Mouse (Mus musculus) heart, embryonic 13.5 days (tissue): ENCODE measurements around the gene Chd2. TPM values are rescaled to one million over a fixed set of nuclear protein-coding genes. Genes with fewer than 3 reads are reported as not detected.

Source experiments
- ATAC-seq: fragments of 200-750 bp; cut with Nextera tagmentation; 2 replicates; pipeline ENCODE4 v1.8.0; 2017; ENCODE audit warnings: moderate TSS enrichment; ENCODE audit not compliant: insufficient number of reproducible peaks, low FRiP score, low TSS enrichment; ENCODE audit errors: extremely low read depth
- H3K27ac ChIP-seq: fragments of 300-500 bp; sonication (generic); replicated peaks from 2 replicates; pipeline ENCODE4 v1.5.1; 2015; ENCODE audit warnings: moderate library complexity, mild to moderate bottlenecking, inconsistent platforms
- H3K27me3 ChIP-seq: fragments of 300-500 bp; sonication (generic); replicated peaks from 2 replicates; pipeline ENCODE4 v1.6.1; 2015; ENCODE audit warnings: mild to moderate bottlenecking, inconsistent platforms
- H3K36me3 ChIP-seq: fragments of 300-500 bp; sonication (generic); 2 replicates; pipeline ENCODE4 v1.6.1; 2015; ENCODE audit warnings: mild to moderate bottlenecking, inconsistent platforms
- H3K4me1 ChIP-seq: fragments of 300-500 bp; sonication (generic); 2 replicates; pipeline ENCODE4 v1.6.1; 2015; ENCODE audit warnings: inconsistent platforms
- H3K4me2 ChIP-seq: fragments of 300-500 bp; sonication (generic); 2 replicates; pipeline ENCODE4 v1.6.1; 2015; ENCODE audit warnings: inconsistent platforms, mild to moderate bottlenecking, moderate library complexity
- H3K4me3 ChIP-seq: fragments of 300-500 bp; sonication (generic); 2 replicates; pipeline ENCODE4 v1.5.1; 2015; ENCODE audit warnings: moderate library complexity, mild to moderate bottlenecking, inconsistent platforms
- H3K9ac ChIP-seq: fragments of 300-500 bp; sonication (generic); 2 replicates; pipeline ENCODE4 v1.6.1; 2015; ENCODE audit warnings: inconsistent platforms, mild to moderate bottlenecking, moderate library complexity
- H3K9me3 ChIP-seq: fragments of 300-500 bp; sonication (generic); 2 replicates; pipeline ENCODE4 v1.6.1; 2016; ENCODE audit warnings: inconsistent platforms
- WGBS: fragments of 180-500 bp; shearing (Covaris S2); methylation state at CpG from one replicate; pipeline ENCODE4 v1.1.7; 2015; ENCODE audit warnings: mixed read lengths; 5-methylcytosine and 5-hydroxymethylcytosine counted together
- polyA plus RNA-seq: library from polyadenylated mRNA; unstranded; fragments of >200 nt; fragmentation: Nextera tagmentation; extraction: Ambion mirVana; gene quantifications from 2 replicates; pipeline ENCODE4 v1.2.1, GENCODE M21; 2015

Gene Chd2
- polyA plus RNA-seq, 1 experiment from 2014 or later, result 31.3 TPM

DNA sequence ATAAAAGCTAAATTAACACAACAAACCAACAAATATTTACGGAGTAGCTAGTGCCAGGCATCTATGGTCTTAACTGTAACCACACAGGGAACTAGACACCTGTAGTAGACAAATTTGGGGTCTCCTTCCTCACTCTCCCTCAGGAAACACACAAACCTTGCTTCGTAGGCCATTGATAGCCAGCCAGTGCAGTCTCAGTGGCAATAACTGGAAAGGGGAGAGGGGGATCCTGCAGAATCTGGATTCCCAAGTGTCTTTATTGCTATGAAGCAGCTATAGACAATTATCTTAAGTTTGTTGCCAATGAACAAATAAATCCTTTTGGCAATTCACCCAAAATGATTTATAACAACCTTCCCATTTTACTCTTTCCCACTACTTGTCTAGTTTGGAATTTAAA lies 6.4 kb upstream of the Chd2 start:
- WGBS, result 63% methylated on average over 2 of the region's 2 CpGs
- no peaks in the 10 kb centered on the region for H3K27me3 ChIP-seq

GRCm38 (mm10) chr7:73546561-73547510 lies 5.2 kb upstream of the Chd2 start:
- H3K4me2 ChIP-seq, result peak overlapping the region; percentile 60
- peak overlapping the region; percentile 60 for H3K27ac ChIP-seq
- H3K4me3 ChIP-seq, result peak overlapping the region; percentile 29
- peaks cover 56% of the 10 kb centered on the region for H3K36me3 ChIP-seq
- ATAC-seq, result no peak
- no peaks in the 10 kb centered on the region for H3K9me3 ChIP-seq
- H3K27me3 ChIP-seq, result no peaks in the 10 kb centered on the region
- peak overlapping the region; percentile 70 for H3K9ac ChIP-seq
- H3K4me1 ChIP-seq, result peaks cover 39% of the 10 kb centered on the region
- WGBS, result 34% methylated on average over 10 of the region's 10 CpGs

More for the DNA sequence above, 6.4 kb upstream of the Chd2 start:
- no peak for ATAC-seq
- Histone ChIP-seq H3K4me2 (peak overlapping the region; percentile 13; the same call in 1 of the 2 replicates), H3K27ac (0 out of 2 replicates have a peak overlapping the region, but pooled peaks have one; percentile 28), H3K9me3 (no peaks in the 10 kb centered on the region), H3K4me1 (peaks cover 50% of the 10 kb centered on the region), H3K36me3 (peaks cover 64% of the 10 kb centered on the region), H3K9ac (peak overlapping the region; percentile 67), H3K4me3 (no peak overlapping the region)

- 0 out of 2 replicates have a peak overlapping the region, but pooled peaks have one; percentile 4 for H3K27ac ChIP-seq
- no peak overlapping the region for H3K4me3 ChIP-seq
- H3K36me3 ChIP-seq, result peaks cover 43% of the 10 kb centered on the region
- ATAC-seq, result no peak
- H3K27me3 ChIP-seq, result no peaks in the 10 kb centered on the region
- no peak overlapping the region for H3K9ac ChIP-seq
- peaks cover 36% of the 10 kb centered on the region for H3K4me1 ChIP-seq
- no peaks in the 10 kb centered on the region for H3K9me3 ChIP-seq
- WGBS, result 80% methylated on average over 4 of the region's 4 CpGs
- no peak overlapping the region for H3K4me2 ChIP-seq
Observed at GRCm38 (mm10) chr7:73545004-73545403, 3.4 kb upstream of the Chd2 start.

- Histone ChIP-seq H3K4me1 (peaks cover 23% of the 10 kb centered on the region), H3K36me3 (peaks cover 24% of the 10 kb centered on the region), H3K27ac (peak overlapping the region; percentile 100), H3K9me3 (no peaks in the 10 kb centered on the region), H3K4me2 (peak overlapping the region; percentile 66), H3K27me3 (no peaks in the 10 kb centered on the region), H3K4me3 (peak overlapping the region; percentile 76), H3K9ac (no peak overlapping the region; the same call in 1 of the 2 replicates)
- 73% methylated on average over 7 of the region's 7 CpGs for WGBS
- ATAC-seq, result no peak
Observed at GRCm38 (mm10) chr7:73542131-73542853, 662 bp upstream of the Chd2 start.

DNA sequence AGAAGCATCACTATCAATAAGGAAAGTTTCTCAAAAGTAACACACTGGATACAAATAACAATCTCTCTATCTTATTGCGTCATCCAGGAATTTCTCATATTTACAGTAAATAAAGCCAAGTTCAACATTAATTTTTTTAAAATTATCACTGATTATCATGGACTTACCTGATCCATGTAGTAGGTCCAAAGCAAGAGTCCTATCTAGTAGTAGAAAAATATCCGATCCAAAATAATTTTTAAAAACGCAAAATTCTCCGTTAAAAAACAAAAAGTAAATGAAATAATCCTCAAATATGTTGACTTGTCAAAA lies 595 bp downstream of the Chd2 start:
- peak overlapping the region; percentile 76 for H3K4me3 ChIP-seq
- peaks cover 23% of the 10 kb centered on the region for H3K4me1 ChIP-seq
- ATAC-seq, result no peak
- peak overlapping the region; percentile 66 for H3K4me2 ChIP-seq
- peak overlapping the region; percentile 100 for H3K27ac ChIP-seq
- no peaks in the 10 kb centered on the region for H3K9me3 ChIP-seq
- WGBS, result under 1% methylated on average over 4 of the region's 4 CpGs
- H3K9ac ChIP-seq, result peak overlapping the region; percentile 97
- H3K36me3 ChIP-seq, result peaks cover 17% of the 10 kb centered on the region
- no peaks in the 10 kb centered on the region for H3K27me3 ChIP-seq

- Histone ChIP-seq H3K9ac (peak overlapping the region; percentile 93), H3K4me2 (peak overlapping the region; percentile 66), H3K9me3 (no peaks in the 10 kb centered on the region), H3K36me3 (peaks cover 23% of the 10 kb centered on the region), H3K4me3 (peak overlapping the region; percentile 76), H3K4me1 (peaks cover 25% of the 10 kb centered on the region), H3K27me3 (no peaks in the 10 kb centered on the region), H3K27ac (peak overlapping the region; percentile 83)
- no peak for ATAC-seq
- under 1% methylated on average over 12 of the region's 12 CpGs for WGBS
Observed at GRCm38 (mm10) chr7:73540202-73541078, 1.2 kb downstream of the Chd2 start.

DNA sequence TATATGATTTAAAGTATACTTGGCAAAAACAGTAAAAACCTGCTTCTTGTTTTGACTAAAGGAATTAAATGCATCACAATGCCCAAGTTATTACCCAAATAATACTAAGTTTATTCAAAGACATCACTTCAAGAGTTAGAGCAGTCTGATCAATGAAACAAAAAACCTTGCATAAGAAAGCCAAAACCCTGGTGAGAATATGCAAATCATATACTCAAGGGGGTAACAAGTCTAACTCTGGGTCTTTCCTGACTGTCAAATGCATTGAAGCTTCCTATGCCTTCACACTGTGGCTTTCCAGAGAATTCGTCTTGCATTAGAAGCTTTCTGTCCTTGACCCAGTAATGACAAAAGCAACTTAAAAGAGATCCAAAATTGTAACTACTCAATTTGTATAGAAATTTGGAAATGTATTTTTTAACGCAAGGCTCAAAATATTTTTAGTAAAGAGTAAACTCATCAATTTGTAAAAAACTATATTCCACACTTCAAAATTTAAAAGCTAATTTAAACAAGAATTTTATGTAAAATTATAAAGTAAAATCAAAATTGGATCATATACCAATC lies 2.4 kb downstream of the Chd2 start:
- H3K4me2 ChIP-seq, result peak overlapping the region; percentile 86
- H3K9me3 ChIP-seq, result no peaks in the 10 kb centered on the region
- WGBS, result 19% methylated on average over 2 of the region's 2 CpGs
- peak overlapping the region; percentile 77 for H3K27ac ChIP-seq
- H3K36me3 ChIP-seq, result peaks cover 26% of the 10 kb centered on the region
- H3K9ac ChIP-seq, result peak overlapping the region; percentile 90
- no peaks in the 10 kb centered on the region for H3K27me3 ChIP-seq
- peak overlapping the region; percentile 54 for H3K4me3 ChIP-seq
- peaks cover 32% of the 10 kb centered on the region for H3K4me1 ChIP-seq
- no peak for ATAC-seq

DNA sequence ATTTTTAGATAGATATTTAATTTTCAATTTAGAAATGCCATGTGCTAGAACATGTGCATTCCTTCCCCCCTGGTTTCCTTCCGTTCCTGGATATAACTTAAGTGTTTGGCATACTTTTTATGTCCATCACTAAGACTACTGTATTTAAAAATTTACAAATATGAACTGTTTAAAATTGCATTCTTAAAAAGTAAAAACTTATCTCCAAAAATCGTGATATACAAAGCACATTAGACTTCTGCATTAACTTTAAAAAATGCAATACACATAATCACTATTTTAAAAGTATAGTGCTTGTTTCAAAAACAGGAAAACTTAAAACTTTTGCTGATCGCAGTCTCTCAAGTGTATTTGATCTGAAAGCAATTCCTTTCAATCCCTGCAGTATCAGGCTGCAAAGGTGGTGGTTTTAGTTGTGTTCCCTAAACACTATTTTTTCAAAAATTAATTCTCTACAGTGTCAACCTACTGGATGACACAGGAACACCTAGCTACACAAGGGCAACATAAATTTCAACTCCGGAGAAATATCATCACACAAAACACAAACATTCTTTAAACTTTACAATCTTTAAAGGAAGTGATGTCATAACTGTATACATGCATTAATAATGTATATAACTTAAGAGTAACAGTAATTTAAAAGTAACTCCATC lies 3.1 kb downstream of the Chd2 start:
- WGBS, result 6% methylated on average over 4 of the region's 4 CpGs
- Histone ChIP-seq H3K9me3 (no peaks in the 10 kb centered on the region), H3K27ac (peak overlapping the region; percentile 96), H3K36me3 (peaks cover 28% of the 10 kb centered on the region), H3K27me3 (no peaks in the 10 kb centered on the region), H3K9ac (peak overlapping the region; percentile 90), H3K4me2 (peak overlapping the region; percentile 86), H3K4me1 (peaks cover 39% of the 10 kb centered on the region), H3K4me3 (peak overlapping the region; percentile 54)
- ATAC-seq, result no peak

- Histone ChIP-seq H3K9ac (peak overlapping the region; percentile 90), H3K9me3 (no peaks in the 10 kb centered on the region), H3K36me3 (peaks cover 27% of the 10 kb centered on the region), H3K27me3 (no peaks in the 10 kb centered on the region), H3K4me2 (peak overlapping the region; percentile 86), H3K4me1 (peaks cover 44% of the 10 kb centered on the region), H3K4me3 (peak overlapping the region; percentile 54), H3K27ac (peak overlapping the region; percentile 96)
- peak; percentile 99 for ATAC-seq
- WGBS, result under 1% methylated on average over 46 of the region's 46 CpGs
Observed at GRCm38 (mm10) chr7:73537634-73538423, 3.8 kb downstream of the Chd2 start.
